Mouse (Mus musculus) spleen, adult 2 months (tissue): Measurements from ENCODE around the gene Zfp365. TPM values are rescaled to one million over a fixed set of nuclear protein-coding genes. Genes with fewer than 3 reads are reported as not detected.

ENCODE experiments used
- DNase-seq, 2 experiments: peaks; one replicate each; pipeline versions ENCODE4 v3.0.0 to v3.0.0-alpha.2; 2012 to 2021; ENCODE audit warnings: low spot score in 2 of 2, low read depth in 1 of 2
- H3K27ac ChIP-seq: fragments of 200-500 bp; 2 replicates; pipeline ENCODE4 v1.5.1; 2012; ENCODE audit warnings: low read length, inconsistent platforms; ENCODE audit not compliant: insufficient read depth
- H3K27me3 ChIP-seq: fragments of 200-500 bp; 2 replicates; pipeline ENCODE4 v1.6.1; 2012; ENCODE audit warnings: mild to moderate bottlenecking, moderate library complexity, low read length, inconsistent platforms; ENCODE audit not compliant: control insufficient read depth, insufficient read depth
- H3K36me3 ChIP-seq: fragments of 200-500 bp; 2 replicates; pipeline ENCODE4 v1.6.1; 2012; ENCODE audit warnings: mild to moderate bottlenecking, low read length, inconsistent platforms; ENCODE audit not compliant: control insufficient read depth, insufficient read depth
- H3K4me1 ChIP-seq: fragments of 200-500 bp; 2 replicates; pipeline ENCODE4 v1.6.1; 2011; ENCODE audit warnings: inconsistent platforms; ENCODE audit not compliant: control insufficient read depth, insufficient read depth, insufficient read length
- H3K4me3 ChIP-seq: fragments of 200-500 bp; 2 replicates; pipeline ENCODE4 v1.5.1; 2011; ENCODE audit warnings: mild to moderate bottlenecking, inconsistent platforms; ENCODE audit not compliant: insufficient read depth, insufficient read length; ENCODE audit errors: extremely low read depth
- CTCF ChIP-seq: fragments of 200-500 bp; IDR thresholded peaks from 2 replicates; pipeline ENCODE4 v1.5.1; 2011; ENCODE audit warnings: mild to moderate bottlenecking, inconsistent platforms; ENCODE audit not compliant: insufficient read depth, insufficient read length, insufficient replicate concordance; ENCODE audit errors: extremely low read depth
- POLR2A ChIP-seq: fragments of 200-500 bp; IDR thresholded peaks from 2 replicates; pipeline ENCODE4 v1.6.1; 2011; ENCODE audit warnings: low read depth, low read length, inconsistent platforms
- WGBS: fragments of 180-500 bp; shearing (Covaris S2); methylation state at CpG from one replicate; pipeline ENCODE4 v1.1.7; 2018; 5-methylcytosine and 5-hydroxymethylcytosine counted together
- polyA plus RNA-seq: library from polyadenylated mRNA; depleted of rRNA; stranded (reverse); fragments of >200 nt; gene quantifications from 2 replicates; pipeline ENCODE4 v1.2.3, GENCODE M21; 2012

The Zfp365 gene
- polyA plus RNA-seq, 1 experiment, result 0.27 TPM

GRCm38 (mm10) chr10:67921777-67922176 lies 9.3 kb upstream of the Zfp365 start:
- no peaks in the 10 kb centered on the region for H3K4me1 ChIP-seq
- H3K36me3 ChIP-seq, result no peaks in the 10 kb centered on the region
- TF ChIP-seq CTCF (no peak), POLR2A (no peak)
- no peak overlapping the region for H3K27ac ChIP-seq
- no peaks in the 10 kb centered on the region for H3K27me3 ChIP-seq
- H3K4me3 ChIP-seq, result no peak overlapping the region
- 89% methylated on average over 6 of the region's 6 CpGs for WGBS
- DNase-seq, result no peak

- Histone ChIP-seq H3K27me3 (no peaks in the 10 kb centered on the region), H3K4me3 (no peak overlapping the region), H3K36me3 (no peaks in the 10 kb centered on the region), H3K27ac (no peak overlapping the region), H3K4me1 (no peaks in the 10 kb centered on the region)
- DNase-seq, result no peak
- WGBS, result 79% methylated on average over 4 of the region's 4 CpGs
- no peak for TF ChIP-seq POLR2A
- no peak for TF ChIP-seq CTCF
These were observed 7.2 kb upstream of the Zfp365 start for GRCm38 (mm10) chr10:67919706-67920105.

GRCm38 (mm10) chr10:67918194-67918899 lies 5.9 kb upstream of the Zfp365 start:
- H3K27ac ChIP-seq, result no peak overlapping the region
- H3K36me3 ChIP-seq, result no peaks in the 10 kb centered on the region
- DNase-seq, result no peak
- TF ChIP-seq POLR2A, result no peak
- TF ChIP-seq CTCF, result no peak
- no peaks in the 10 kb centered on the region for H3K4me1 ChIP-seq
- H3K4me3 ChIP-seq, result no peak overlapping the region
- WGBS, result 71% methylated on average over 4 of the region's 4 CpGs
- H3K27me3 ChIP-seq, result no peaks in the 10 kb centered on the region

GRCm38 (mm10) chr10:67917356-67917755 lies 4.9 kb upstream of the Zfp365 start:
- WGBS, result 73% methylated on average over 7 of the region's 7 CpGs
- Histone ChIP-seq H3K27ac (no peak overlapping the region), H3K36me3 (no peaks in the 10 kb centered on the region), H3K4me3 (no peak overlapping the region), H3K4me1 (no peaks in the 10 kb centered on the region), H3K27me3 (no peaks in the 10 kb centered on the region)
- DNase-seq, result no peak
- TF ChIP-seq CTCF (no peak), POLR2A (no peak)

GRCm38 (mm10) chr10:67911447-67912336 lies 770 bp downstream of the Zfp365 start:
- TF ChIP-seq CTCF, result no peak
- TF ChIP-seq POLR2A, result no peak
- 22% methylated on average over 33 of the region's 33 CpGs for WGBS
- Histone ChIP-seq H3K4me1 (no peaks in the 10 kb centered on the region), H3K27ac (no peak overlapping the region; the same call in 1 of the 2 replicates), H3K36me3 (no peaks in the 10 kb centered on the region), H3K27me3 (no peaks in the 10 kb centered on the region), H3K4me3 (peak overlapping the region; percentile 84)
- peak in 1 of 2 experiments; percentile 14 for DNase-seq

- 92% methylated on average over 4 of the region's 4 CpGs for WGBS
- no peak for DNase-seq
- no peak overlapping the region for H3K4me3 ChIP-seq
- H3K4me1 ChIP-seq, result no peaks in the 10 kb centered on the region
- no peaks in the 10 kb centered on the region for H3K36me3 ChIP-seq
- no peaks in the 10 kb centered on the region for H3K27me3 ChIP-seq
- no peak overlapping the region for H3K27ac ChIP-seq
- TF ChIP-seq POLR2A, result no peak
- TF ChIP-seq CTCF, result no peak
These were observed 4.5 kb downstream of the Zfp365 start for GRCm38 (mm10) chr10:67907931-67908330.
